Mouse (Mus musculus) left cerebral cortex, postnatal 14 days (tissue): ENCODE data around the gene Gm3250. TPM values are rescaled to one million over a fixed set of nuclear protein-coding genes. Genes with fewer than 3 reads are reported as not detected.
"Not testable (repeated sequence)": the region's sequence is repeated elsewhere in the genome, so short reads cannot be mapped to it uniquely, and the experiment has no call there.

Experiments
- DNase-seq, 2 experiments: peaks; one replicate each; pipeline ENCODE4 v3.0.0; 2021 to 2022; ENCODE audit warnings: low spot score in 2 of 2, mixed read lengths in 1 of 2
- intact Hi-C: fragments of 180-260 bp; cut with DNase I; formaldehyde crosslinking; loops from one replicate; pipeline ENCODE4 v1.15.1; 2025
- long read RNA-seq, 2 experiments: library from polyadenylated mRNA; stranded (forward); transcript quantifications; one replicate each; pipeline ENCODE4 v2.0.0; 2021
- total RNA-seq, 2 experiments: library from RNA; stranded (reverse); gene quantifications; 2 replicates each; pipeline ENCODE4 v1.2.3; 2021

The Gm3250 gene
- total RNA-seq, result not detected
- long read RNA-seq, experiment 1, result 0 reads
- long read RNA-seq, experiment 2, result 0 reads

- intact Hi-C loops, DNase-seq: not testable (repeated sequence)
Measured at GRCm38 (mm10) chr10:77782442-77782841, at the start of gene Gm3250. TSS of gene Gm3250 (minus strand) at chr10:77782542.

GRCm38 (mm10) chr10:77826951-77827350 is 44.6 kb upstream of the Gm3250 start, which contains the start of gene Krtap10-4:
TSS of gene Krtap10-4 (minus strand) at chr10:77827095.
- intact Hi-C loops, result no loop called here

GRCm38 (mm10) chr10:77819203-77819602 is 36.9 kb upstream of the Gm3250 start:
- DNase-seq, result no peak
- intact Hi-C loops, result no loop called here

More at GRCm38 (mm10) chr10:77826951-77827350, 44.6 kb upstream of the Gm3250 start, which contains the start of gene Krtap10-4:
- DNase-seq, result no peak

GRCm38 (mm10) chr10:77818523-77818922 is 36.2 kb upstream of the Gm3250 start:
- intact Hi-C loops, result no loop called here
- DNase-seq, result no peak

GRCm38 (mm10) chr10:77815514-77815913 is 33.2 kb upstream of the Gm3250 start:
- peak in 1 of 2 experiments; percentile 36 for DNase-seq
- intact Hi-C loops, result no loop called here

- no peak for DNase-seq
- intact Hi-C loops, result no loop called here
Measured at GRCm38 (mm10) chr10:77814382-77814781, 32.0 kb upstream of the Gm3250 start, which contains the start of gene Gm2696. TSS of gene Gm2696 (plus strand) at chr10:77814682.

- intact Hi-C loops, result no loop called here
- DNase-seq, result no peak
Measured at GRCm38 (mm10) chr10:77811743-77812142, 29.4 kb upstream of the Gm3250 start, which contains the start of gene Gm9507. TSS of gene Gm9507 (minus strand) at chr10:77811843.

GRCm38 (mm10) chr10:77804095-77804494 is 21.8 kb upstream of the Gm3250 start:
- intact Hi-C loops, result no loop called here
- no peak for DNase-seq

GRCm38 (mm10) chr10:77798921-77799508 is 16.7 kb upstream of the Gm3250 start, which contains the start of gene Gm19668:
TSS of gene Gm19668 (minus strand) at chr10:77799133.
- intact Hi-C loops, result no loop called here
- DNase-seq, result no peak

- DNase-seq, intact Hi-C loops: not testable (repeated sequence)
Measured at GRCm38 (mm10) chr10:77798164-77798920, 16.0 kb upstream of the Gm3250 start.

GRCm38 (mm10) chr10:77797677-77798076 is 15.3 kb upstream of the Gm3250 start:
- DNase-seq, result no peak
- intact Hi-C loops, result no loop called here

- intact Hi-C loops, result no loop called here
- DNase-seq, result no peak
Measured at GRCm38 (mm10) chr10:77794976-77795375, 12.6 kb upstream of the Gm3250 start, which contains the start of gene Gm9639. TSS of gene Gm9639 (minus strand) at chr10:77795076.

- intact Hi-C loops, result no loop called here
- no peak for DNase-seq
Measured at GRCm38 (mm10) chr10:77788621-77789020, 6.3 kb upstream of the Gm3250 start.

- DNase-seq, intact Hi-C loops: not testable (repeated sequence)
Measured at GRCm38 (mm10) chr10:77787876-77788275, 5.5 kb upstream of the Gm3250 start, which contains the start of gene Gm7137. TSS of gene Gm7137 (minus strand) at chr10:77788200.

- DNase-seq, intact Hi-C loops: not testable (repeated sequence)
Measured at GRCm38 (mm10) chr10:77783396-77783795, 1.1 kb upstream of the Gm3250 start.

- not testable (repeated sequence) for DNase-seq
Measured at GRCm38 (mm10) chr10:77776844-77777243, 5.5 kb downstream of the Gm3250 start, which contains the start of gene Gm7138. TSS of gene Gm7138 (minus strand) at chr10:77776944.

GRCm38 (mm10) chr10:77772142-77772541 is 10.2 kb downstream of the Gm3250 start:
- DNase-seq, intact Hi-C loops: not testable (repeated sequence)

More at GRCm38 (mm10) chr10:77776844-77777243, 5.5 kb downstream of the Gm3250 start, which contains the start of gene Gm7138:
- intact Hi-C loops, result not testable (repeated sequence)

GRCm38 (mm10) chr10:77771225-77771624 is 11.1 kb downstream of the Gm3250 start, which contains the start of gene Gm3238:
TSS of gene Gm3238 (minus strand) at chr10:77771325.
- intact Hi-C loops, DNase-seq: not testable (repeated sequence)

GRCm38 (mm10) chr10:77769727-77770126 is 12.6 kb downstream of the Gm3250 start:
- DNase-seq, result no peak
- intact Hi-C loops, result no loop called here

GRCm38 (mm10) chr10:77759582-77759981 is 22.8 kb downstream of the Gm3250 start, which contains the start of gene Gm3233:
TSS of gene Gm3233 (minus strand) at chr10:77759682.
- intact Hi-C loops, DNase-seq: not testable (repeated sequence)
